Mouse (Mus musculus): Measurements from ENCODE around the gene Tbcel. TPM values are rescaled to one million over a fixed set of nuclear protein-coding genes. Genes with fewer than 3 reads are reported as not detected.

Gene Tbcel
- total and polyA plus RNA-seq, 3 experiments: 13.8 to 39.8 (median 20.4) TPM

DNA sequence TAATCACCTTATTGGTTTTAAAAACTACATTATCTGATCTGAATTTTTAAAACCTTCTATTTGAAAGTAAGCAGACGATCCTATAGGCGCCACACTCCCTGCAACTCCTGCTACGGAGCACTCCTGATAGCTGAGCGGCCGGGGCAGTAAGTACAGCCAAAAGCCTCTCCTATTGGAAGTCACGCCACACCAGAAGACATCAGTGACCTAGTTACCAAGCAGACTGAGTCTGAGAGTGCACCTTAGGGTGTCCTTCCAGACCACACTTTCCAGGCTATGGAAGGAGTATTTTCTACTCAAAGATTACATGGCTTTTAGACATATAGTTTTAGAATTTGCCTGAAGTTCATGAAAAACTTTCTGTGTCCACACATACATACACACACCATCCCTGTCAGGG, 47.9 kb downstream of the Tbcel start:
- Histone ChIP-seq H3K27me3 (ENCODE audit: control insufficient read depth in 1 of 2, insufficient read depth in 2 of 2, low read length in 2 of 2) (no peaks in the 10 kb centered on the region), H3K4me1 (ENCODE audit: control insufficient read depth in 1 of 2, insufficient read depth in 2 of 2, low read length in 2 of 2) (peaks cover 3 to 18% of the 10 kb centered on the region in 2 experiments), H3K9me3 (replicated peaks; ENCODE audit: insufficient read depth, low read length) (no peaks in the 10 kb centered on the region), H3K79me2 (ENCODE audit: control insufficient read depth, insufficient read depth, low read length, poor library complexity) (peaks cover 50% of the 10 kb centered on the region), H3K36me3 (ENCODE audit: control insufficient read depth in 1 of 2, insufficient read depth in 2 of 2, low read length in 2 of 2) (peaks cover 5 to 20% of the 10 kb centered on the region in 2 experiments), H3K4me3 (ENCODE audit: control insufficient read depth in 1 of 2, insufficient read depth in 1 of 2, low read depth in 2 of 2, low read length in 2 of 2) (peak overlapping the region; percentile 53 to 72), H3K27ac (ENCODE audit: control insufficient read depth, low read depth, low read length) (peak overlapping the region; percentile 99), H3K9ac (ENCODE audit: control insufficient read depth, low read depth, low read length, poor library complexity, severe bottlenecking) (peak overlapping the region; percentile 78)
- TF ChIP-seq POLR2A (IDR thresholded peaks at IDR 0.05; ENCODE audit: control insufficient read depth in 1 of 2, insufficient read depth in 1 of 2, low read depth in 1 of 2, low read length in 2 of 2, poor library complexity in 1 of 2): peak; percentile 16 to 24; a peak in 2 of 4 replicates
- TF ChIP-seq NELFE (IDR thresholded peaks at IDR 0.05; ENCODE audit: low read depth, low read length): no peak
- peak; percentile 58 for DNase-seq (ENCODE audit: low read depth, low spot score)

DNA sequence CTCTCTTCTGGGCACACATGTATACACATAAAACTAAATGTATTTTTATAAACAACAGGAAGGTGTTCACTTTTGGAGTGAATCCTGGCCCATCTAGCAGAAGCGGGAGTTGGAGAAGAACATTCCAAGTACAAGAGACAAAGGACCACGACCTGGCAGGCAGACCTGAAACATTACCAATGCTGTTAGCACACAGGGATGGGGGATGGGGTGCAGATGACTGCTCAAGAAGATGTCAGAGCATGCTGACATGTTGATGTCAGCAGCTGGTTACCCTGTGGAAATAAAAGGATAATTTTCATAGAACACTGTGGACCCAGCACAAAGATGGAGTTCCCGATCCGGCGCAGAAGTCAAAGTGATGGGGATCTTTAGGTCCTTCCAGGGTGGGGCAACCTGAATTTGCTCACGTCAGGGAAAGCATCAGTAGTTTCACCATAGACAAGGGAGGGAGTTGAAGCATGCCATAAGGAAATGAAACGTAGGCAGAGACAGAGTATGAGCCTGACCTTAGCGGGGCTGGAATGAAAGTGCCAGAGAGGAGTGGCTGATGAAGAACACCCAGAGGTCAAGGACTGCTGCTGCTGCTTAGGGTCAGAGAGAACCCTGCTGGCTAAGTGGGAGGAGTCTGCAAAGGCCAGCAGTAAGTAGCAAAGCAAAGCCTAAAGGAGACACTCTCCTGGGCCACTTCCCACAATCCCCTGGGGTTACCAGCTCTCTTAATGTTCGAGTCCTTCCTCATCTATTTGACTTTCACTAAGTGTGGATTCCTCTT, 48.7 kb downstream of the Tbcel start:
- peaks cover 54% of the 10 kb centered on the region for H3K79me2 ChIP-seq (ENCODE audit: control insufficient read depth, insufficient read depth, low read length, poor library complexity)
- H3K36me3 ChIP-seq (ENCODE audit: control insufficient read depth in 1 of 2, insufficient read depth in 2 of 2, low read length in 2 of 2): peaks cover 6 to 20% of the 10 kb centered on the region in 2 experiments

DNA sequence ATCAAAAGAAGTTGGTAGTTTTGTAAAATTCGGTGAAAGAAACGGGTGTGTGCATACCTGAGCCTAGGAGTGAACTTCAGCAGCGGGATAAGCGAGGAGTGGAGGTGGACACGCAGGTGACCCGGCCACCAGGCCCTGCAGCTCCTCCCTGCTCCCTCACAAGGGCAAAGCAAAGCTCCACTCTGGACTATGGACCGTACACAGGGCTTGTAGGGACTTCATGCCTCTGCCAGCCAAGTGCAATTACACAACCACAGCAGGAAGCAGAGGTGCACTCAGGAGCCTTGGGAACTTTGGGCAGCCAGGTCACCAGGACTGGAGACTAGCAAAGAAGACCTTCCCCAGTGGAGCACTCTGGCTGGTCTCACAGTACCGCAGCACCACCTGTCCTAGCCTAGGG, 50.1 kb downstream of the Tbcel start:
- Histone ChIP-seq H3K4me3 (ENCODE audit: control insufficient read depth in 1 of 2, insufficient read depth in 1 of 2, low read depth in 2 of 2, low read length in 2 of 2) (no peak overlapping the region), H3K9me3 (replicated peaks; ENCODE audit: insufficient read depth, low read length) (no peaks in the 10 kb centered on the region), H3K36me3 (ENCODE audit: control insufficient read depth in 1 of 2, insufficient read depth in 2 of 2, low read length in 2 of 2) (peaks cover 7 to 11% of the 10 kb centered on the region in 2 experiments), H3K27me3 (ENCODE audit: control insufficient read depth in 1 of 2, insufficient read depth in 2 of 2, low read length in 2 of 2) (no peaks in the 10 kb centered on the region), H3K79me2 (ENCODE audit: control insufficient read depth, insufficient read depth, low read length, poor library complexity) (peaks cover 60% of the 10 kb centered on the region), H3K4me1 (ENCODE audit: control insufficient read depth in 1 of 2, insufficient read depth in 2 of 2, low read length in 2 of 2) (peaks cover 0 to 9% of the 10 kb centered on the region in 2 experiments; a peak in 2 of 4 replicates), H3K27ac (ENCODE audit: control insufficient read depth, low read depth, low read length) (no peak overlapping the region), H3K9ac (ENCODE audit: control insufficient read depth, low read depth, low read length, poor library complexity, severe bottlenecking) (no peak overlapping the region)
- TF ChIP-seq ELF1 (IDR thresholded peaks at IDR 0.05; ENCODE audit: low read depth, low read length): no peak
- no peak for TF ChIP-seq NRF1 (IDR thresholded peaks at IDR 0.05; ENCODE audit: insufficient read depth, low read depth, low read length, poor library complexity, severe bottlenecking)
- no peak for DNase-seq (ENCODE audit: low read depth, low spot score)

More for the DNA sequence above, 48.7 kb downstream of the Tbcel start:
- DNase-seq (ENCODE audit: low read depth, low spot score): peak; percentile 35
- peak overlapping the region; percentile 53 to 72 for H3K4me3 ChIP-seq (ENCODE audit: control insufficient read depth in 1 of 2, insufficient read depth in 1 of 2, low read depth in 2 of 2, low read length in 2 of 2)
- peak overlapping the region; percentile 78 for H3K9ac ChIP-seq (ENCODE audit: control insufficient read depth, low read depth, low read length, poor library complexity, severe bottlenecking)
- TF ChIP-seq MAX (IDR thresholded peaks at IDR 0.05; ENCODE audit: low read length): no peak
- TF ChIP-seq RAD21 (IDR thresholded peaks at IDR 0.05; ENCODE audit: low read depth, low read length): no peak
- no peak for TF ChIP-seq POLR2AphosphoS2 (IDR thresholded peaks at IDR 0.05; ENCODE audit: low read length)
- no peak for TF ChIP-seq ZKSCAN1 (IDR thresholded peaks at IDR 0.05; ENCODE audit: low read depth, low read length)
- no peak for TF ChIP-seq MYC (IDR thresholded peaks at IDR 0.05; ENCODE audit: low read depth, low read length)
- no peak for TF ChIP-seq TAL1 (IDR thresholded peaks at IDR 0.05; ENCODE audit: low read length)
- no peak for TF ChIP-seq SMC3 (IDR thresholded peaks at IDR 0.05; ENCODE audit: low read depth, low read length)
- TF ChIP-seq ZC3H11A (IDR thresholded peaks at IDR 0.05; ENCODE audit: low read depth, low read length): no peak
- TF ChIP-seq ELF1 (IDR thresholded peaks at IDR 0.05; ENCODE audit: low read depth, low read length): no peak
- no peak for TF ChIP-seq ZMIZ1 (IDR thresholded peaks at IDR 0.05; ENCODE audit: low read depth, low read length)
- no peak for TF ChIP-seq MEF2A (IDR thresholded peaks at IDR 0.05; ENCODE audit: extremely low read depth, insufficient replicate concordance, low read depth, low read length, poor library complexity, severe bottlenecking)
- no peak for TF ChIP-seq UBTF (IDR thresholded peaks at IDR 0.05; ENCODE audit: borderline replicate concordance, insufficient read depth, low read depth, low read length)
- TF ChIP-seq NELFE (IDR thresholded peaks at IDR 0.05; ENCODE audit: low read depth, low read length): no peak
- peak overlapping the region; percentile 99; the same call in 1 of the 2 replicates for H3K27ac ChIP-seq (ENCODE audit: control insufficient read depth, low read depth, low read length)
- no peaks in the 10 kb centered on the region for H3K27me3 ChIP-seq (ENCODE audit: control insufficient read depth in 1 of 2, insufficient read depth in 2 of 2, low read length in 2 of 2)
- no peaks in the 10 kb centered on the region for H3K9me3 ChIP-seq (replicated peaks; ENCODE audit: insufficient read depth, low read length)
- H3K4me1 ChIP-seq (ENCODE audit: control insufficient read depth in 1 of 2, insufficient read depth in 2 of 2, low read length in 2 of 2): peaks cover 2 to 13% of the 10 kb centered on the region in 2 experiments

All from MEL (cell line).